Mouse (Mus musculus) midbrain, embryonic 14.5 days (tissue): ENCODE data around the gene Gm11077. TPM values are rescaled to one million over a fixed set of nuclear protein-coding genes. Genes with fewer than 3 reads are reported as not detected.

Source experiments
- ATAC-seq: fragments of 200-750 bp; cut with Nextera tagmentation; 2 replicates; pipeline ENCODE4 v1.8.0; 2017; ENCODE audit warnings: moderate number of reproducible peaks, moderate library complexity; ENCODE audit not compliant: low FRiP score, low TSS enrichment
- DNase-seq: peaks from one replicate; pipeline ENCODE4 v3.0.0-alpha.2; 2015
- H3K27ac ChIP-seq: fragments of 300-500 bp; sonication (generic); replicated peaks from 2 replicates; pipeline ENCODE4 v1.5.1; 2014; ENCODE audit warnings: mild to moderate bottlenecking, low read depth, low read length, moderate library complexity
- H3K27me3 ChIP-seq: fragments of 300-500 bp; sonication (generic); 2 replicates; pipeline ENCODE4 v1.6.1; 2014; ENCODE audit warnings: low read length, control low read depth, mixed read lengths; ENCODE audit not compliant: control insufficient read depth, insufficient read depth
- H3K36me3 ChIP-seq: fragments of 300-500 bp; sonication (generic); 2 replicates; pipeline ENCODE4 v1.6.1; 2014; ENCODE audit warnings: low read length, control low read depth; ENCODE audit not compliant: control insufficient read depth, insufficient read depth
- H3K4me1 ChIP-seq: fragments of 300-500 bp; sonication (generic); 2 replicates; pipeline ENCODE4 v1.6.1; 2014; ENCODE audit warnings: mild to moderate bottlenecking, antibody characterized with exemption, low read length, control low read depth; ENCODE audit not compliant: control insufficient read depth, insufficient read depth
- H3K4me2 ChIP-seq: fragments of 300-500 bp; sonication (generic); 2 replicates; pipeline ENCODE4 v1.6.1; 2014; ENCODE audit warnings: mild to moderate bottlenecking, low read length, moderate library complexity
- H3K4me3 ChIP-seq: fragments of 300-500 bp; sonication (generic); replicated peaks from 2 replicates; pipeline ENCODE4 v1.5.1; 2014; ENCODE audit warnings: low read depth, low read length
- H3K9ac ChIP-seq: fragments of 300-500 bp; sonication (generic); replicated peaks from 2 replicates; pipeline ENCODE4 v1.6.1; 2014; ENCODE audit warnings: mild to moderate bottlenecking, low read length, moderate library complexity
- H3K9me3 ChIP-seq: fragments of 300-500 bp; sonication (generic); 2 replicates; pipeline ENCODE4 v1.6.1; 2016; ENCODE audit warnings: low read length, control low read depth, mixed read lengths; ENCODE audit not compliant: control insufficient read depth
- WGBS: fragments of 180-500 bp; shearing (Covaris S2); extraction: QIAGEN DNeasy Blood & Tissue Kit; methylation state at CpG from one replicate; pipeline ENCODE4 v1.1.7; 2014; 5-methylcytosine and 5-hydroxymethylcytosine counted together
- polyA plus RNA-seq: library from polyadenylated mRNA; unstranded; fragments of >200 nt; fragmentation: Nextera tagmentation; extraction: Ambion mirVana; gene quantifications from 2 replicates; pipeline ENCODE4 v1.2.1, GENCODE M21; 2014

Gm11077 gene
- not detected in 2 replicates for polyA plus RNA-seq

- DNase-seq: no peak
- WGBS: 94% methylated on average over 5 of the region's 5 CpGs
- Histone ChIP-seq H3K9ac (no peak within 1 kb of the TSS), H3K27ac (no peak within 1 kb of the TSS), H3K27me3 (no peaks in the 10 kb centered on the region), H3K4me3 (no peak within 1 kb of the TSS), H3K4me1 (peaks cover 6% of the 10 kb centered on the region; the same call in 1 of the 2 replicates), H3K36me3 (no peaks in the 10 kb centered on the region), H3K9me3 (no peaks in the 10 kb centered on the region), H3K4me2 (no peak within 1 kb of the TSS)
- no peak for ATAC-seq
These were observed at the start of gene Gm11077 for GRCm38 (mm10) chr6:140729272-140729671. Gm11077 (plus strand) TSS chr6:140729284.

- Histone ChIP-seq H3K9me3 (no peaks in the 10 kb centered on the region), H3K4me1 (peaks cover 13% of the 10 kb centered on the region), H3K27ac (no peak overlapping the region), H3K9ac (no peak overlapping the region), H3K27me3 (no peaks in the 10 kb centered on the region), H3K36me3 (no peaks in the 10 kb centered on the region), H3K4me3 (no peak overlapping the region), H3K4me2 (no peak overlapping the region)
- ATAC-seq: no peak
- WGBS: 51% methylated on average over 7 of the region's 7 CpGs
- DNase-seq: no peak
These were observed 48.4 kb upstream of the Gm11077 start for GRCm38 (mm10) chr6:140680713-140681112.

GRCm38 (mm10) chr6:140682829-140683228, 46.3 kb upstream of the Gm11077 start:
- whole genome bisulfite sequencing: 55% methylated on average over 13 of the region's 13 CpGs

GRCm38 (mm10) chr6:140684403-140684802, 44.7 kb upstream of the Gm11077 start:
- H3K4me1 ChIP-seq: no peaks in the 10 kb centered on the region
- no peaks in the 10 kb centered on the region for H3K36me3 ChIP-seq
- H3K4me2 ChIP-seq: no peak overlapping the region
- WGBS: 91% methylated on average over 11 of the region's 11 CpGs
- no peak for DNase-seq
- no peaks in the 10 kb centered on the region for H3K9me3 ChIP-seq
- no peak overlapping the region for H3K4me3 ChIP-seq
- no peak overlapping the region for H3K27ac ChIP-seq
- no peak for ATAC-seq
- H3K9ac ChIP-seq: no peak overlapping the region
- H3K27me3 ChIP-seq: no peaks in the 10 kb centered on the region

More at GRCm38 (mm10) chr6:140682829-140683228, 46.3 kb upstream of the Gm11077 start:
- H3K36me3 ChIP-seq: no peaks in the 10 kb centered on the region
- H3K27me3 ChIP-seq: no peaks in the 10 kb centered on the region
- H3K9ac ChIP-seq: no peak overlapping the region
- H3K9me3 ChIP-seq: no peaks in the 10 kb centered on the region
- no peak for DNase-seq
- ATAC-seq: no peak
- H3K4me3 ChIP-seq: no peak overlapping the region
- peaks cover 13% of the 10 kb centered on the region for H3K4me1 ChIP-seq
- no peak overlapping the region for H3K4me2 ChIP-seq
- H3K27ac ChIP-seq: no peak overlapping the region

- Histone ChIP-seq H3K9me3 (no peaks in the 10 kb centered on the region), H3K27me3 (no peaks in the 10 kb centered on the region), H3K9ac (no peak overlapping the region), H3K4me3 (no peak overlapping the region), H3K36me3 (no peaks in the 10 kb centered on the region), H3K4me1 (0 out of 2 replicates have a peak, but pooled peaks cover 4% of the 10 kb centered on the region), H3K27ac (no peak overlapping the region), H3K4me2 (no peak overlapping the region)
- ATAC-seq: no peak
- DNase-seq: no peak
- WGBS: 81% methylated on average over 16 of the region's 16 CpGs
These were observed 39.3 kb upstream of the Gm11077 start for GRCm38 (mm10) chr6:140689617-140690404.

- no peak for ATAC-seq
- no peak for DNase-seq
- H3K27ac ChIP-seq: no peak overlapping the region
- no peaks in the 10 kb centered on the region for H3K36me3 ChIP-seq
- 0 out of 2 replicates have a peak, but pooled peaks cover 4% of the 10 kb centered on the region for H3K4me1 ChIP-seq
- H3K4me3 ChIP-seq: no peak overlapping the region
- no peak overlapping the region for H3K9ac ChIP-seq
- 95% methylated on average over 6 of the region's 6 CpGs for WGBS
- no peaks in the 10 kb centered on the region for H3K9me3 ChIP-seq
- no peak overlapping the region for H3K4me2 ChIP-seq
- no peaks in the 10 kb centered on the region for H3K27me3 ChIP-seq
These were observed 36.9 kb upstream of the Gm11077 start for GRCm38 (mm10) chr6:140692160-140692559.

- Histone ChIP-seq H3K4me3 (no peak overlapping the region), H3K9me3 (no peaks in the 10 kb centered on the region), H3K27me3 (no peaks in the 10 kb centered on the region), H3K9ac (no peak overlapping the region), H3K27ac (no peak overlapping the region), H3K4me2 (no peak overlapping the region), H3K4me1 (no peaks in the 10 kb centered on the region), H3K36me3 (no peaks in the 10 kb centered on the region)
- WGBS: 56% methylated on average over 12 of the region's 12 CpGs
- DNase-seq (no peak), ATAC-seq (no peak)
These were observed 32.7 kb upstream of the Gm11077 start for GRCm38 (mm10) chr6:140696192-140696879.

GRCm38 (mm10) chr6:140697994-140698393, 31.1 kb upstream of the Gm11077 start:
- no peak overlapping the region for H3K4me2 ChIP-seq
- H3K9ac ChIP-seq: no peak overlapping the region
- peak; percentile 29 for DNase-seq
- no peak overlapping the region for H3K4me3 ChIP-seq
- no peaks in the 10 kb centered on the region for H3K9me3 ChIP-seq
- H3K36me3 ChIP-seq: no peaks in the 10 kb centered on the region
- no peak overlapping the region for H3K27ac ChIP-seq
- WGBS: 90% methylated on average over 11 of the region's 11 CpGs
- no peak for ATAC-seq
- no peaks in the 10 kb centered on the region for H3K4me1 ChIP-seq
- no peaks in the 10 kb centered on the region for H3K27me3 ChIP-seq
